Mouse (Mus musculus) olfactory bulb, adult 2 months (tissue): ENCODE data around the gene 4930412O13Rik.

Source experiments
- CTCF ChIP-seq: fragments of 200-500 bp; IDR thresholded peaks from 2 replicates; pipeline ENCODE4 v1.5.1; 2012; ENCODE audit warnings: low read depth, mild to moderate bottlenecking, low read length, moderate library complexity; ENCODE audit not compliant: insufficient read depth
- POLR2A ChIP-seq: fragments of 200-500 bp; IDR thresholded peaks from 2 replicates; pipeline ENCODE4 v1.6.1; 2012; ENCODE audit warnings: mild to moderate bottlenecking, low read depth, low read length, moderate library complexity; ENCODE audit not compliant: insufficient read depth

GRCm38 (mm10) chr2:9926194-9926904, 45.3 kb downstream of the 4930412O13Rik start:
- no peak for TF ChIP-seq POLR2A
- no peak for TF ChIP-seq CTCF
